Mouse (Mus musculus) heart, embryonic 15.5 days (tissue): ENCODE data around the gene Junb. TPM values are rescaled to one million over a fixed set of nuclear protein-coding genes. Genes with fewer than 3 reads are reported as not detected.

ENCODE experiments used
- microRNA-seq: library from miRNA; unstranded; fragments of <30 nt; microRNA quantifications from one replicate; pipeline ENCODE4, GENCODE M21; 2016
- polyA plus RNA-seq: library from polyadenylated mRNA; unstranded; fragments of >200 nt; fragmentation: Nextera tagmentation; extraction: Ambion mirVana; gene quantifications from 2 replicates; pipeline ENCODE4 v1.2.1, GENCODE M21; 2015

Gene Junb
- polyA plus RNA-seq, 1 experiment from 2014 or later, result 11.0 TPM

Small RNAs within 50 kb of the gene (microRNA-seq; reads per million reads assigned to microRNA genes)
- not detected for gene Gm24197

Other genes starting within 250 kb of the Junb start
- 15.0 and 20.8 TPM in 2 replicates for gene Nfix, start 178.4 kb downstream of the Junb start, polyA plus RNA-seq
- 5.8 and 6.4 TPM in 2 replicates for gene Dand5, start 155.9 kb downstream of the Junb start, polyA plus RNA-seq
- 45.3 and 46.5 TPM in 2 replicates for gene Gadd45gip1, start 147.2 kb downstream of the Junb start, polyA plus RNA-seq
- gene Rad23a, start 138.1 kb downstream of the Junb start, polyA plus RNA-seq, result 107 and 123 TPM in 2 replicates
- gene Calr, start 131.8 kb downstream of the Junb start, polyA plus RNA-seq, result 525 and 658 TPM in 2 replicates
- gene Farsa, start 121.7 kb downstream of the Junb start, polyA plus RNA-seq, result 44.5 and 62.5 TPM in 2 replicates
- 23.0 and 32.6 TPM in 2 replicates for gene Syce2, start 106.6 kb downstream of the Junb start, polyA plus RNA-seq
- gene Gcdh, start 84.8 kb downstream of the Junb start, polyA plus RNA-seq, result 36.4 and 40.1 TPM in 2 replicates
- 1.1 and 4.9 TPM in 2 replicates for gene Klf1, start 76.8 kb downstream of the Junb start, polyA plus RNA-seq
- gene Dnase2a, start 70.2 kb downstream of the Junb start, polyA plus RNA-seq, result 4.3 and 7.3 TPM in 2 replicates
- gene Mast1, start 41.4 kb downstream of the Junb start, polyA plus RNA-seq, result 0.09 and 0.41 TPM in 2 replicates
- gene Rtbdn, start 31.7 kb downstream of the Junb start, polyA plus RNA-seq, result 0.26 TPM in 1 of 2 replicates, not detected in the other
- gene Gm49661, start 9.3 kb downstream of the Junb start, polyA plus RNA-seq, result not detected in 2 replicates
- gene Prdx2, start 9.1 kb downstream of the Junb start, polyA plus RNA-seq, result 596 and 644 TPM in 2 replicates
- 62.9 and 83.7 TPM in 2 replicates for gene Rnaseh2a, start 9.0 kb downstream of the Junb start, polyA plus RNA-seq
- 5.3 and 8.8 TPM in 2 replicates for gene Hook2, start 11.9 kb upstream of the Junb start, polyA plus RNA-seq
- not detected in 2 replicates for gene Best2, start 35.8 kb upstream of the Junb start, polyA plus RNA-seq
- gene Asna1, start 46.6 kb upstream of the Junb start, polyA plus RNA-seq, result 97.7 and 106 TPM in 2 replicates
- 68.4 and 77.2 TPM in 2 replicates for gene Trir, start 48.1 kb upstream of the Junb start, polyA plus RNA-seq
- gene Tnpo2, start 58.2 kb upstream of the Junb start, polyA plus RNA-seq, result 17.7 and 22.8 TPM in 2 replicates
- 15.4 and 22.2 TPM in 2 replicates for gene Fbxw9, start 81.3 kb upstream of the Junb start, polyA plus RNA-seq
- gene Gm5741, start 89.3 kb upstream of the Junb start, polyA plus RNA-seq, result not detected in 2 replicates
- gene Dhps, start 93.0 kb upstream of the Junb start, polyA plus RNA-seq, result 46.1 and 52.8 TPM in 2 replicates
- 106 and 110 TPM in 2 replicates for gene Wdr83os, start 102.0 kb upstream of the Junb start, polyA plus RNA-seq
- 33.1 and 40.8 TPM in 2 replicates for gene Wdr83, start 102.6 kb upstream of the Junb start, polyA plus RNA-seq
- gene Man2b1, start 104.6 kb upstream of the Junb start, polyA plus RNA-seq, result 30.6 and 41.2 TPM in 2 replicates
- gene Zfp791, start 144.4 kb upstream of the Junb start, polyA plus RNA-seq, result 0.81 and 1.5 TPM in 2 replicates
- not detected in 2 replicates for gene Cks1brt, start 173.2 kb upstream of the Junb start, polyA plus RNA-seq
- gene Olfr371, start 247.3 kb upstream of the Junb start, polyA plus RNA-seq, result not detected in 2 replicates